In the genomic region with DNA sequence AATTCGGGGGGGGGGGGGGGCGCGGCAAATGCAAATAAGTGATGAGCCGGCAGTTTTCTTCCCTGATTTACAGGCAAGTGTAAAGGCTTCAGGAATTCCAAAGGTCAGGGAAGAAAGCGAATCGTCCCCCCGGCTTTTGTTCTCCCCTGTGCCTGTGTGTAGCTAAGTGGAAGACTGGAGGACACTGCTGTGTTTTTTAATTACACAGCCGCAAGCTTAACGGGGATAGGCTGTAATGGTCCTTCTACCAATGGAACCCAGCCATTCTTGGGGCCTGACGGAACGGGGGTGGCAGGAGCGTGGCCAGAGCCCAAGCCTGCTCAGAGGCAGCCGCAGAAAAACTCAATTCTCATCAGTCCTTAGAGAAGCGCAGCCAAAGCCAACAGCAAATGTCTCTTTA, we compare ENCODE assay signal across 8 mouse cellular contexts. TPM values are rescaled to one million over a fixed set of nuclear protein-coding genes. Genes with fewer than 3 reads are reported as not detected.
A peak's percentile ranks its signal among the peaks of the same experiment; 100 is the strongest.
DNase-seq lines count a peak whose midpoint lies in the region; ATAC-seq and TF ChIP-seq lines count a peak whose summit lies in the region.

No protein-coding gene starts in this region.

- no peaks in the 10 kb centered on the region for H3K9me3 ChIP-seq in heart, embryonic 12.5 days (replicated peaks)
- no peaks in the 10 kb centered on the region for H3K9me3 ChIP-seq in ES-E14 (ENCODE audit: control insufficient read depth, insufficient read depth, low read depth, low read length)
- no peaks in the 10 kb centered on the region for H3K9me3 ChIP-seq in embryonic facial prominence, embryonic 14.5 days (ENCODE audit: control insufficient read depth, low read length)
- H3K9me3 ChIP-seq in midbrain, postnatal 0 days (ENCODE audit: low read length): no peaks in the 10 kb centered on the region

- H3K27me3 ChIP-seq in heart, embryonic 12.5 days (replicated peaks): peaks cover 70% of the 10 kb centered on the region
- H3K27me3 ChIP-seq in embryonic facial prominence, embryonic 14.5 days (replicated peaks; ENCODE audit: control insufficient read depth, insufficient read depth, low read length): peaks cover 36% of the 10 kb centered on the region
- no peaks in the 10 kb centered on the region for H3K27me3 ChIP-seq in midbrain, postnatal 0 days (ENCODE audit: insufficient read depth, low read length)

- no peak for TF ChIP-seq CTCF in midbrain, postnatal 0 days (IDR thresholded peaks at IDR 0.05)

- H3K4me1 ChIP-seq in heart, embryonic 12.5 days (replicated peaks): peaks cover 23% of the 10 kb centered on the region
- peaks cover 4 to 28% of the 10 kb centered on the region in 2 experiments; a peak in 3 of 4 replicates for H3K4me1 ChIP-seq in ES-E14 (ENCODE audit: control insufficient read depth in 2 of 2, insufficient read depth in 2 of 2, low read length in 2 of 2, poor library complexity in 1 of 2)
- peaks cover 7% of the 10 kb centered on the region; the same call in 1 of the 2 replicates for H3K4me1 ChIP-seq in embryonic facial prominence, embryonic 14.5 days (ENCODE audit: control insufficient read depth, insufficient read depth, low read length)
- H3K4me1 ChIP-seq in midbrain, postnatal 0 days (ENCODE audit: insufficient read depth, low read length): peaks cover 15% of the 10 kb centered on the region; the same call in 1 of the 2 replicates

- 25% methylated on average over 14 of the region's 14 CpGs for WGBS in heart, embryonic 12.5 days
- 9% methylated on average over 12 of the region's 14 CpGs for WGBS in embryonic facial prominence, embryonic 14.5 days
- 5% methylated on average over 14 of the region's 14 CpGs for WGBS in midbrain, postnatal 0 days

- intact Hi-C loops in heart, postnatal 36 days (cut with DNase I): no loop called here

- ATAC-seq in heart, embryonic 12.5 days (ENCODE audit: insufficient number of reproducible peaks, low FRiP score): no peak
- ATAC-seq in embryonic facial prominence, embryonic 14.5 days (ENCODE audit: low read depth): no peak
- ATAC-seq in midbrain, postnatal 0 days (ENCODE audit: low FRiP score): no peak
- ATAC-seq in CD4-positive, CD25-positive, alpha-beta regulatory T cell, adult 4 months: no peak

- no peaks in the 10 kb centered on the region for H3K36me3 ChIP-seq in heart, embryonic 12.5 days
- H3K36me3 ChIP-seq in ES-E14 (ENCODE audit: control insufficient read depth, insufficient read depth, low read length, poor library complexity, severe bottlenecking): peaks cover 2% of the 10 kb centered on the region; the same call in 1 of the 2 replicates
- H3K36me3 ChIP-seq in embryonic facial prominence, embryonic 14.5 days (ENCODE audit: control insufficient read depth, insufficient read depth, low read length): no peaks in the 10 kb centered on the region
- H3K36me3 ChIP-seq in midbrain, postnatal 0 days (ENCODE audit: insufficient read depth, low read length): no peaks in the 10 kb centered on the region

- no peak overlapping the region for H3K9ac ChIP-seq in heart, embryonic 12.5 days
- no peak overlapping the region for H3K9ac ChIP-seq in ES-E14 (ENCODE audit: insufficient read depth, low read depth, low read length, poor library complexity, severe bottlenecking)
- 0 out of 2 replicates have a peak overlapping the region, but pooled peaks have one; percentile 35 for H3K9ac ChIP-seq in embryonic facial prominence, embryonic 14.5 days (ENCODE audit: low read depth, low read length)
- peak overlapping the region; percentile 44 for H3K9ac ChIP-seq in midbrain, postnatal 0 days (replicated peaks; ENCODE audit: low read length, poor library complexity, severe bottlenecking)

- peak overlapping the region; percentile 85 for H3K4me2 ChIP-seq in heart, embryonic 12.5 days
- peak overlapping the region; percentile 95 for H3K4me2 ChIP-seq in embryonic facial prominence, embryonic 14.5 days (ENCODE audit: low read depth, low read length)
- H3K4me2 ChIP-seq in midbrain, postnatal 0 days (ENCODE audit: low read depth, low read length, poor library complexity, severe bottlenecking): peak overlapping the region; percentile 85

- in situ Hi-C loops in ES-E14 (cut with MboI; ENCODE audit: low sequenced_read_pairs in 2 of 2, unreplicated experiment in 2 of 2): loop anchor here in 1 of 2 experiments (5.0 kb wide), 1 partner anchor 75 kb away; no protein-coding TSS in a partner anchor

- H3K27ac ChIP-seq in heart, embryonic 12.5 days (ENCODE audit: poor library complexity, severe bottlenecking): no peak overlapping the region
- no peak overlapping the region for H3K27ac ChIP-seq in ES-E14 (ENCODE audit: insufficient read depth, low read depth, low read length, poor library complexity, severe bottlenecking)
- no peak overlapping the region for H3K27ac ChIP-seq in embryonic facial prominence, embryonic 14.5 days (replicated peaks; ENCODE audit: low read depth, low read length)
- no peak overlapping the region for H3K27ac ChIP-seq in midbrain, postnatal 0 days (ENCODE audit: low read depth, low read length)

- H3K4me3 ChIP-seq in heart, embryonic 12.5 days: peak overlapping the region; percentile 62; the same call in 1 of the 2 replicates
- H3K4me3 ChIP-seq in ES-E14 (ENCODE audit: insufficient read depth in 1 of 2, low read depth in 1 of 2, low read length in 2 of 2, poor library complexity in 1 of 2, severe bottlenecking in 1 of 2): peak overlapping the region; percentile 22 to 97; a peak in 2 of 4 replicates
- H3K4me3 ChIP-seq in embryonic facial prominence, embryonic 14.5 days (ENCODE audit: low read depth, low read length): peak overlapping the region; percentile 70
- peak overlapping the region; percentile 82 for H3K4me3 ChIP-seq in midbrain, postnatal 0 days (ENCODE audit: low read depth, low read length)

- DNase-seq in heart, postnatal 36 days: no peak
- no peak for DNase-seq in ES-E14 (ENCODE audit: low read depth, low spot score)
- DNase-seq in embryonic facial prominence, embryonic 14.5 days (ENCODE audit: low spot score): no peak
- DNase-seq in kidney, postnatal 14 days: peak; percentile 33
- DNase-seq in midbrain, postnatal 0 days (ENCODE audit: low spot score): peak; percentile 68
- no peak for DNase-seq in thymus, adult 18-20 months

TF ChIP-seq in ES-E14, 5 proteins besides CTCF, POLR2A, EP300 and RAD21:
- TF ChIP-seq MAFK (IDR thresholded peaks at IDR 0.05; ENCODE audit: insufficient read depth, low read depth, low read length): peak; percentile 82
- TF ChIP-seq ZC3H11A (IDR thresholded peaks at IDR 0.05; ENCODE audit: borderline replicate concordance, low read depth, low read length): no peak

RNA-seq across cellular contexts. Expression of gene Ccdc88c, which starts 1.9 kb away (rescaled TPM):
- polyA plus RNA-seq in heart, embryonic 12.5 days (2016; fragmentation: Nextera tagmentation; extraction: Ambion mirVana): 2.0 and 2.3 TPM in 2 replicates
- total RNA-seq in heart, postnatal 36 days (2021): 1 to 10 TPM; 6.2 to 7.0 TPM
- 35.7 and 42.7 TPM in 2 replicates for total RNA-seq in ES-E14 (2012; rRNA removed)
- polyA plus RNA-seq in embryonic facial prominence, embryonic 14.5 days (2014; fragmentation: Nextera tagmentation; extraction: Ambion mirVana): 5.5 and 6.9 TPM in 2 replicates
- total RNA-seq in midbrain, postnatal 0 days (2014; rRNA removed): 24.8 and 25.2 TPM in 2 replicates
- polyA plus RNA-seq in midbrain, postnatal 0 days (2015; fragmentation: Nextera tagmentation; extraction: Ambion mirVana): 12.0 and 12.6 TPM in 2 replicates
- polyA plus RNA-seq in CD4-positive, CD25-positive, alpha-beta regulatory T cell, adult 4 months (2017; shearing (Covaris generic)): 100 to 1,000 TPM in 1 of 2 experiments, 10 to 100 TPM in 1; 89.5 to 106 TPM

RNA-seq across cellular contexts. Expression of gene Ppp4r3a, which starts 56.6 kb away (rescaled TPM):
- polyA plus RNA-seq in heart, embryonic 12.5 days (2016; fragmentation: Nextera tagmentation; extraction: Ambion mirVana): 49.1 and 51.3 TPM in 2 replicates
- total RNA-seq in heart, postnatal 36 days (2021): 10 to 100 TPM; 21.7 to 26.6 TPM
- 78.8 and 87.1 TPM in 2 replicates for total RNA-seq in ES-E14 (2012; rRNA removed)
- polyA plus RNA-seq in embryonic facial prominence, embryonic 14.5 days (2014; fragmentation: Nextera tagmentation; extraction: Ambion mirVana): 33.9 and 36.4 TPM in 2 replicates
- 36.1 and 42.3 TPM in 2 replicates for total RNA-seq in midbrain, postnatal 0 days (2014; rRNA removed)
- polyA plus RNA-seq in midbrain, postnatal 0 days (2015; fragmentation: Nextera tagmentation; extraction: Ambion mirVana): 11.4 and 16.4 TPM in 2 replicates
- polyA plus RNA-seq in CD4-positive, CD25-positive, alpha-beta regulatory T cell, adult 4 months (2017; shearing (Covaris generic)): 10 to 100 TPM; 28.0 to 44.6 TPM

Comparison
In these comparisons a context has a peak if more than half of its experiments do, and no peak if none do; other contexts are left out.
1. H3K9ac ChIP-seq: peak in embryonic facial prominence, embryonic 14.5 days (single experiment) and midbrain, postnatal 0 days (single experiment); none in heart, embryonic 12.5 days (single experiment) and ES-E14 (single experiment).
2. DNase-seq: peak in kidney, postnatal 14 days (single experiment) and midbrain, postnatal 0 days (single experiment); none in heart, postnatal 36 days (0 of 2), ES-E14 (single experiment), embryonic facial prominence, embryonic 14.5 days (single experiment) and thymus, adult 18-20 months (0 of 2).
3. Peak in every context shown above with its lines, with median percentiles within 50 percentile points of each other: H3K4me2 ChIP-seq and H3K4me3 ChIP-seq.